Mouse (Mus musculus) lung, postnatal 14 days (tissue): ENCODE results near the gene Astn1.

ENCODE experiments used
- DNase-seq: peaks from one replicate; pipeline ENCODE4 v3.0.0; 2021

Gene Astn1

GRCm38 (mm10) chr1:158546513-158546912 is 184.4 kb downstream of the Astn1 start:
- DNase-seq = no peak

GRCm38 (mm10) chr1:158547592-158548211 is 185.6 kb downstream of the Astn1 start:
- no peak for DNase-seq

GRCm38 (mm10) chr1:158548319-158548718 is 186.2 kb downstream of the Astn1 start:
- no peak for DNase-seq

GRCm38 (mm10) chr1:158549616-158550015 is 187.5 kb downstream of the Astn1 start:
- DNase-seq = no peak

- no peak for DNase-seq
Observed at GRCm38 (mm10) chr1:158551951-158552350, 189.9 kb downstream of the Astn1 start.

- no peak for DNase-seq
Observed at GRCm38 (mm10) chr1:158553341-158553740, 191.3 kb downstream of the Astn1 start.

- peak; percentile 14 for DNase-seq
Observed at GRCm38 (mm10) chr1:158554020-158554505, 192.0 kb downstream of the Astn1 start.

GRCm38 (mm10) chr1:158573168-158573567 is 211.1 kb downstream of the Astn1 start:
- DNase-seq = no peak

- DNase-seq = no peak
Observed at GRCm38 (mm10) chr1:158573597-158573996, 211.5 kb downstream of the Astn1 start.

GRCm38 (mm10) chr1:158575997-158576396 is 213.9 kb downstream of the Astn1 start:
- DNase-seq = no peak

GRCm38 (mm10) chr1:158581806-158582205 is 219.7 kb downstream of the Astn1 start:
- no peak for DNase-seq

- no peak for DNase-seq
Observed at GRCm38 (mm10) chr1:158588903-158589302, 226.8 kb downstream of the Astn1 start.

- peak; percentile 40 for DNase-seq
Observed at GRCm38 (mm10) chr1:158596726-158597448, 234.8 kb downstream of the Astn1 start.

GRCm38 (mm10) chr1:158597996-158598395 is 235.9 kb downstream of the Astn1 start:
- no peak for DNase-seq

- no peak for DNase-seq
Observed at GRCm38 (mm10) chr1:158599435-158599834, 237.4 kb downstream of the Astn1 start.

- DNase-seq = no peak
Observed at GRCm38 (mm10) chr1:158603056-158603455, 241.0 kb downstream of the Astn1 start.

- no peak for DNase-seq
Observed at GRCm38 (mm10) chr1:158604149-158604548, 242.1 kb downstream of the Astn1 start.

- DNase-seq = no peak
Observed at GRCm38 (mm10) chr1:158605597-158605996, 243.5 kb downstream of the Astn1 start.

GRCm38 (mm10) chr1:158606324-158606723 is 244.3 kb downstream of the Astn1 start:
- no peak for DNase-seq

- no peak for DNase-seq
Observed at GRCm38 (mm10) chr1:158607201-158607600, 245.1 kb downstream of the Astn1 start.

- DNase-seq = no peak
Observed at GRCm38 (mm10) chr1:158615202-158615601, 253.1 kb downstream of the Astn1 start.

- DNase-seq = no peak
Observed at GRCm38 (mm10) chr1:158617943-158618342, 255.9 kb downstream of the Astn1 start.

- no peak for DNase-seq
Observed at GRCm38 (mm10) chr1:158632935-158633334, 270.9 kb downstream of the Astn1 start.

GRCm38 (mm10) chr1:158633441-158633840 is 271.4 kb downstream of the Astn1 start:
- DNase-seq = no peak
